Mouse (Mus musculus): ENCODE results near the gene Plcl2. TPM values are rescaled to one million over a fixed set of nuclear protein-coding genes. Genes with fewer than 3 reads are reported as not detected.

The Plcl2 gene
- 9.4 TPM for polyA plus RNA-seq (2017; shearing (Covaris generic))

DNA sequence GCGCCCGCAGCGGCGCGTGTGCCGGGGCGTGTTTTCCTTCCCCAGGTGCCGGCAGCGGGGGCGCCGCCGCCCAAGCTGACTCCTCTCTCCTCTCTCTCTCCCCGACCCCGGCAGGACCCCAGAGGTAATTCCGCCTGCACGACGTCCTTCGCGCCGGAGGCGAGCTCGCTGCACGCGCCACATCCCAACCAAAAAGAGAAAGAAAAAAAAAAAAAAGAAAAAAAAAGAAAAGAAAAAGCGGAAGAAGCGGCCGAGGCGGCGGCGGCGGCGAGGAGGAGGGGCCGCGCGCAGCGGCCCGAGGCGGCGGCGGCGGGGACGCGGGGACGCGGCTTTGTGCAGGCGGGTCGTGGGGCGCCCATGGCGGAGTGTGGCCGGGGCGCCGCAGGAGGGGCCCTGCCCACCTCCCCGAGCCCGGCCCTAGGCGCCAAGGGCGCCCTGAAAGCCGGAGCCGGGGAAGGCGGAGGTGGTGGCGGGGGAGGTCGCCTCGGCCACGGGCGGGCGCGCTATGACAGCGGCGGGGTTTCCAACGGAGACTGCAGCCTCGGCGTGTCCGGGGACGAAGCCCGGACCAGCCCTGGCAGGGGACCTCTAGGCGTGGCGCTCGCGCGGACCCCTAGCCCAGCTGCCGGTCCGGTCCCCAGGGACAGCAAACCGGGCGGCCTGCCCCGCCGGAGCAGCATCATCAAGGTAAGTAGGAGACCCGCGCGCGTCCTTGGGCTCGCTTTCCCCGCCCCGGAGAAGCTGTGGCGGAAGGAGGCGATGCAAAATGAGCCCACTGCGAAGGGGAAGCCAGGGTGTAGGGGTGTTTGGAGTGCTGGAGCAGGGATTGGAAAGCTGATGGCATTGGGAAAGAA lies at the start of gene Plcl2:
Gene Plcl2, plus strand, starts transcription at position 153 of the 854 bp plus-strand sequence.

Other genes starting within 250 kb of the Plcl2 start
- 0.16 TPM for gene Dazl, start 215.8 kb upstream of the Plcl2 start, polyA plus RNA-seq (2017; shearing (Covaris generic))